Mouse (Mus musculus) left cerebral cortex, adult 9 months (tissue): ENCODE measurements around the gene Klk1b1.
A peak's percentile ranks its signal among the peaks of the same experiment; 100 is the strongest.
"Not testable (repeated sequence)": the region's sequence is repeated elsewhere in the genome, so short reads cannot be mapped to it uniquely, and the experiment has no call there.

Experiments
- DNase-seq, 2 experiments: peaks; one replicate each; pipeline ENCODE4 v3.0.0; 2022; ENCODE audit warnings: low spot score in 2 of 2

Gene Klk1b1

DNA sequence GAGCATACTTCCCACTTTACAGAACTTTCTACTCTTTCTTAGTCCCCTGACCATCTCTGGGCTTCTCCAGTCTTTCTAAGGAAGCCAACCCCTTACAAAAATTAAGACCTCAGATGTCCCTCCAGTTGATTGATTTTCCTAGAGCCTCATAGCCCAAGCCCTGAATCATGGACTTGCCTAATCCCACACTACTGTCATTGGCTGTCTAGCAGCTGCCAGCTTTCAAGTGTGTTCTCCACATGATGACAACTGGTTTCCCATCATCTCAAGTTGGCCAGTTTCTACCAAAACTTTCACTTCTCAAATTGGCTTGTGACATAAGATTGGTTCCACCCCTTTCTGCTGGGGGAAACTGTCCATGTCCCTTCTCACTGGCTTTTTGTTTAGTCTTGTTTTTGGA lies 38.3 kb downstream of the Klk1b1 start:
- DNase-seq, result no peak

- not testable (repeated sequence) for DNase-seq
Observed at GRCm38 (mm10) chr7:44011868-44012267, 45.3 kb downstream of the Klk1b1 start, which contains the start of gene Klk1b26. Gene Klk1b26 (plus strand): TSS chr7:44012168.

DNA sequence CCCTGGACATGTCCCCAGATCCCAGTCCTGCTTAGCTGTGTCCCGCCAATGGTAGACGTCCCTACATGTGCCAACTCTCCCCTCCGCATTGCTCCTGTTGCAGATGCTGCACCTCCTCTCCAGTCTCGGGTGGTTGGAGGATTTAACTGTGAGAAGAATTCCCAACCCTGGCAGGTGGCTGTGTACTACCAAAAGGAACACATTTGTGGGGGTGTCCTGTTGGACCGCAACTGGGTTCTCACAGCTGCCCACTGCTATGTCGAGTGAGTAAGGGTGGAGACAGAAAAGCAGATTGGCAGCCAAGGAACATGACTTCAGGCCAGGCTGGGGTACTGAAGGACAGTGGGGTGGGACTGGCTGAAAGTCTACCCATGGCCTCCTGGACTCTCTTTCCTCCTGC lies 48.1 kb downstream of the Klk1b1 start:
- peak in 1 of 2 experiments; percentile 38 for DNase-seq

- peak in 1 of 2 experiments; percentile 22 for DNase-seq
Observed at GRCm38 (mm10) chr7:44015071-44015470, 48.5 kb downstream of the Klk1b1 start.
